Mouse (Mus musculus): Measurements from ENCODE around the gene Klc1. TPM values are rescaled to one million over a fixed set of nuclear protein-coding genes. Genes with fewer than 3 reads are reported as not detected.

Gene Klc1
- polyA plus RNA-seq, 1 experiment from 2014 or later, result 114 TPM

GRCm38 (mm10) chr12:111814769-111815762, 56.4 kb downstream of the Klc1 start:
- peak overlapping the region; percentile 81 for H3K9ac ChIP-seq (replicated peaks)
- H3K36me3 ChIP-seq, result peaks cover 24% of the 10 kb centered on the region
- no peak for ATAC-seq (ENCODE audit: insufficient number of reproducible peaks, insufficient read depth, low FRiP score, low TSS enrichment, low read depth)
- peaks cover 44% of the 10 kb centered on the region for H3K4me1 ChIP-seq (replicated peaks)
- H3K27me3 ChIP-seq, result no peaks in the 10 kb centered on the region
- H3K9me3 ChIP-seq, result no peaks in the 10 kb centered on the region
- H3K27ac ChIP-seq, result peak overlapping the region; percentile 87; the same call in 1 of the 2 replicates
- H3K4me3 ChIP-seq (replicated peaks), result peak overlapping the region; percentile 86
- peak overlapping the region; percentile 66 for H3K4me2 ChIP-seq
- WGBS, result 30% methylated on average over 19 of the region's 19 CpGs

- Histone ChIP-seq H3K9ac (replicated peaks) (0 out of 2 replicates have a peak overlapping the region, but pooled peaks have one; percentile 28), H3K4me3 (replicated peaks) (no peak overlapping the region), H3K27me3 (no peaks in the 10 kb centered on the region), H3K36me3 (peaks cover 24% of the 10 kb centered on the region), H3K9me3 (no peaks in the 10 kb centered on the region), H3K4me2 (peak overlapping the region; percentile 35), H3K27ac (no peak overlapping the region), H3K4me1 (replicated peaks) (peaks cover 42% of the 10 kb centered on the region)
- ATAC-seq (ENCODE audit: insufficient number of reproducible peaks, insufficient read depth, low FRiP score, low TSS enrichment, low read depth), result no peak
- WGBS, result 65% methylated on average over 13 of the region's 13 CpGs
Observed at GRCm38 (mm10) chr12:111816528-111816927, 57.9 kb downstream of the Klc1 start.

- peak overlapping the region; percentile 35; the same call in 1 of the 2 replicates for H3K4me2 ChIP-seq
- H3K4me1 ChIP-seq (replicated peaks), result peaks cover 40% of the 10 kb centered on the region
- H3K27me3 ChIP-seq, result no peaks in the 10 kb centered on the region
- no peak overlapping the region for H3K4me3 ChIP-seq (replicated peaks)
- peaks cover 24% of the 10 kb centered on the region for H3K36me3 ChIP-seq
- H3K9ac ChIP-seq (replicated peaks), result 0 out of 2 replicates have a peak overlapping the region, but pooled peaks have one; percentile 28
- ATAC-seq (ENCODE audit: insufficient number of reproducible peaks, insufficient read depth, low FRiP score, low TSS enrichment, low read depth), result no peak
- H3K9me3 ChIP-seq, result no peaks in the 10 kb centered on the region
- no peak overlapping the region for H3K27ac ChIP-seq
- WGBS, result 79% methylated on average over 9 of the region's 9 CpGs
Observed at GRCm38 (mm10) chr12:111816967-111817366, 58.3 kb downstream of the Klc1 start.

GRCm38 (mm10) chr12:111817991-111818390, 59.3 kb downstream of the Klc1 start:
- Histone ChIP-seq H3K27me3 (no peaks in the 10 kb centered on the region), H3K27ac (no peak overlapping the region), H3K9ac (replicated peaks) (no peak overlapping the region), H3K4me1 (replicated peaks) (peaks cover 30% of the 10 kb centered on the region), H3K9me3 (no peaks in the 10 kb centered on the region), H3K4me2 (no peak overlapping the region), H3K36me3 (peaks cover 29% of the 10 kb centered on the region), H3K4me3 (replicated peaks) (no peak overlapping the region)
- whole genome bisulfite sequencing, result 91% methylated on average over 8 of the region's 8 CpGs
- ATAC-seq (ENCODE audit: insufficient number of reproducible peaks, insufficient read depth, low FRiP score, low TSS enrichment, low read depth), result no peak

- no peak overlapping the region for H3K4me3 ChIP-seq (replicated peaks)
- no peak overlapping the region for H3K4me2 ChIP-seq
- H3K27ac ChIP-seq, result no peak overlapping the region
- no peaks in the 10 kb centered on the region for H3K9me3 ChIP-seq
- WGBS, result 78% methylated on average over 8 of the region's 8 CpGs
- no peak overlapping the region for H3K9ac ChIP-seq (replicated peaks)
- H3K36me3 ChIP-seq, result peaks cover 49% of the 10 kb centered on the region
- no peaks in the 10 kb centered on the region for H3K27me3 ChIP-seq
- H3K4me1 ChIP-seq (replicated peaks), result peaks cover 25% of the 10 kb centered on the region
- ATAC-seq (ENCODE audit: insufficient number of reproducible peaks, insufficient read depth, low FRiP score, low TSS enrichment, low read depth), result no peak
Observed at GRCm38 (mm10) chr12:111819936-111820335, 61.3 kb downstream of the Klc1 start.

- no peak overlapping the region for H3K9ac ChIP-seq (replicated peaks)
- H3K27me3 ChIP-seq, result no peaks in the 10 kb centered on the region
- peaks cover 17% of the 10 kb centered on the region for H3K4me1 ChIP-seq (replicated peaks)
- peaks cover 56% of the 10 kb centered on the region for H3K36me3 ChIP-seq
- WGBS, result 68% methylated on average over 7 of the region's 7 CpGs
- H3K9me3 ChIP-seq, result no peaks in the 10 kb centered on the region
- H3K27ac ChIP-seq, result no peak overlapping the region
- ATAC-seq (ENCODE audit: insufficient number of reproducible peaks, insufficient read depth, low FRiP score, low TSS enrichment, low read depth), result no peak
- H3K4me2 ChIP-seq, result no peak overlapping the region
- H3K4me3 ChIP-seq (replicated peaks), result no peak overlapping the region
Observed at GRCm38 (mm10) chr12:111820708-111821107, 62.1 kb downstream of the Klc1 start.

GRCm38 (mm10) chr12:111821931-111822330, 63.3 kb downstream of the Klc1 start:
- Histone ChIP-seq H3K27ac (no peak overlapping the region), H3K9ac (replicated peaks) (no peak overlapping the region), H3K36me3 (peaks cover 69% of the 10 kb centered on the region), H3K4me2 (no peak overlapping the region), H3K4me3 (replicated peaks) (no peak overlapping the region), H3K4me1 (replicated peaks) (0 out of 2 replicates have a peak, but pooled peaks cover 6% of the 10 kb centered on the region), H3K9me3 (no peaks in the 10 kb centered on the region), H3K27me3 (no peaks in the 10 kb centered on the region)
- WGBS, result 79% methylated on average over 4 of the region's 4 CpGs
- no peak for ATAC-seq (ENCODE audit: insufficient number of reproducible peaks, insufficient read depth, low FRiP score, low TSS enrichment, low read depth)

GRCm38 (mm10) chr12:111827556-111827955, 68.9 kb downstream of the Klc1 start:
- no peaks in the 10 kb centered on the region for H3K27me3 ChIP-seq
- no peak for ATAC-seq (ENCODE audit: insufficient number of reproducible peaks, insufficient read depth, low FRiP score, low TSS enrichment, low read depth)

GRCm38 (mm10) chr12:111829447-111829846, 70.8 kb downstream of the Klc1 start:
- H3K4me1 ChIP-seq (replicated peaks), result no peaks in the 10 kb centered on the region
- ATAC-seq (ENCODE audit: insufficient number of reproducible peaks, insufficient read depth, low FRiP score, low TSS enrichment, low read depth), result no peak
- no peak overlapping the region for H3K9ac ChIP-seq (replicated peaks)
- 87% methylated on average over 5 of the region's 5 CpGs for WGBS
- no peak overlapping the region for H3K27ac ChIP-seq
- H3K4me2 ChIP-seq, result no peak overlapping the region
- peaks cover 100% of the 10 kb centered on the region for H3K36me3 ChIP-seq
- no peaks in the 10 kb centered on the region for H3K27me3 ChIP-seq
- H3K9me3 ChIP-seq, result no peaks in the 10 kb centered on the region
- no peak overlapping the region for H3K4me3 ChIP-seq (replicated peaks)

More at GRCm38 (mm10) chr12:111827556-111827955, 68.9 kb downstream of the Klc1 start:
- WGBS, result 93% methylated on average over 12 of the region's 12 CpGs
- no peak overlapping the region for H3K4me2 ChIP-seq
- no peak overlapping the region for H3K4me3 ChIP-seq (replicated peaks)
- H3K9me3 ChIP-seq, result no peaks in the 10 kb centered on the region
- H3K9ac ChIP-seq (replicated peaks), result no peak overlapping the region
- H3K36me3 ChIP-seq, result peaks cover 97% of the 10 kb centered on the region
- H3K27ac ChIP-seq, result no peak overlapping the region
- no peaks in the 10 kb centered on the region for H3K4me1 ChIP-seq (replicated peaks)

GRCm38 (mm10) chr12:111829954-111830353, 71.3 kb downstream of the Klc1 start:
- Histone ChIP-seq H3K27me3 (no peaks in the 10 kb centered on the region), H3K27ac (no peak overlapping the region), H3K9ac (replicated peaks) (no peak overlapping the region), H3K4me2 (no peak overlapping the region), H3K4me3 (replicated peaks) (no peak overlapping the region), H3K36me3 (peaks cover 100% of the 10 kb centered on the region), H3K9me3 (no peaks in the 10 kb centered on the region), H3K4me1 (replicated peaks) (no peaks in the 10 kb centered on the region)
- no peak for ATAC-seq (ENCODE audit: insufficient number of reproducible peaks, insufficient read depth, low FRiP score, low TSS enrichment, low read depth)
- WGBS, result 91% methylated on average over 9 of the region's 9 CpGs

GRCm38 (mm10) chr12:111830375-111830774, 71.7 kb downstream of the Klc1 start:
- Histone ChIP-seq H3K27me3 (no peaks in the 10 kb centered on the region), H3K27ac (no peak overlapping the region), H3K9me3 (no peaks in the 10 kb centered on the region), H3K9ac (replicated peaks) (no peak overlapping the region), H3K4me2 (no peak overlapping the region), H3K4me3 (replicated peaks) (no peak overlapping the region), H3K36me3 (peaks cover 100% of the 10 kb centered on the region), H3K4me1 (replicated peaks) (no peaks in the 10 kb centered on the region)
- ATAC-seq (ENCODE audit: insufficient number of reproducible peaks, insufficient read depth, low FRiP score, low TSS enrichment, low read depth), result no peak
- 90% methylated on average over 10 of the region's 10 CpGs for WGBS
